Mouse (Mus musculus) embryonic facial prominence, embryonic 15.5 days (tissue): ENCODE data around the gene Ccz1. TPM values are rescaled to one million over a fixed set of nuclear protein-coding genes. Genes with fewer than 3 reads are reported as not detected.

Experiments
- ATAC-seq: fragments of 200-750 bp; cut with Nextera tagmentation; 2 replicates; pipeline ENCODE4 v1.8.0; 2017; ENCODE audit warnings: low read depth, moderate TSS enrichment; ENCODE audit not compliant: insufficient number of reproducible peaks, low FRiP score, low TSS enrichment
- H3K27ac ChIP-seq: fragments of 300-500 bp; sonication (generic); replicated peaks from 2 replicates; pipeline ENCODE4 v1.5.1; 2015; ENCODE audit warnings: mild to moderate bottlenecking, inconsistent platforms
- H3K27me3 ChIP-seq: fragments of 300-500 bp; sonication (generic); 2 replicates; pipeline ENCODE4 v1.6.1; 2015; ENCODE audit warnings: inconsistent platforms
- H3K36me3 ChIP-seq: fragments of 300-500 bp; sonication (generic); 2 replicates; pipeline ENCODE4 v1.6.1; 2015; ENCODE audit warnings: mild to moderate bottlenecking, inconsistent platforms
- H3K4me1 ChIP-seq: fragments of 300-500 bp; sonication (generic); 2 replicates; pipeline ENCODE4 v1.6.1; 2015; ENCODE audit warnings: inconsistent platforms
- H3K4me2 ChIP-seq: fragments of 300-500 bp; sonication (generic); replicated peaks from 2 replicates; pipeline ENCODE4 v1.6.1; 2015; ENCODE audit warnings: mild to moderate bottlenecking, inconsistent platforms
- H3K4me3 ChIP-seq: fragments of 300-500 bp; sonication (generic); replicated peaks from 2 replicates; pipeline ENCODE4 v1.5.1; 2015; ENCODE audit warnings: mild to moderate bottlenecking, inconsistent platforms
- H3K9ac ChIP-seq: fragments of 300-500 bp; sonication (generic); 2 replicates; pipeline ENCODE4 v1.6.1; 2015; ENCODE audit warnings: inconsistent platforms
- H3K9me3 ChIP-seq: fragments of 300-500 bp; sonication (generic); replicated peaks from 2 replicates; pipeline ENCODE4 v1.6.1; 2016; ENCODE audit warnings: inconsistent platforms
- WGBS: fragments of 180-500 bp; shearing (Covaris S2); methylation state at CpG from one replicate; pipeline ENCODE4 v1.1.7; 2015; 5-methylcytosine and 5-hydroxymethylcytosine counted together
- polyA plus RNA-seq: library from polyadenylated mRNA; unstranded; fragments of >200 nt; fragmentation: Nextera tagmentation; extraction: Ambion mirVana; gene quantifications from 2 replicates; pipeline ENCODE4 v1.2.1, GENCODE M21; 2015

Ccz1 gene
- polyA plus RNA-seq, 1 experiment from 2014 or later = 73.1 TPM

DNA sequence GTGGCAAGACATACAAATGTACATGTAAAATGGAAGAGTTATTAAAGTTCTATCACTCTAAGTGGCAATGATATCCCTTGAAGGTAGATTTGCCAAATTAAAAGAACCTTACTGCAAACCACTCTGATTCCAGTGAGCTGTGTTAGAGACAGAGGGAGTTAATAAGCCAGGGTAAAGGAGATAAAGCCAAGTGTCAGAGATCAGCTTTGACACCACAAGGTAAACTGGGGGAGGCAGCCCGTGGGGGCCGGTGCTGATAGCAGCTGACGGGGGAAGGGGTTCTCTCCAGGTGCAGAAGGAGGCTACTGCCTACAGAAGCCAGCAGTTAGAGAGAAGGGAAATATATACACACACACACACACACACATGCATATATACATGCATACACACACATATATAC, 42.0 kb downstream of the Ccz1 start:
- Histone ChIP-seq H3K9ac (no peak overlapping the region), H3K27me3 (no peaks in the 10 kb centered on the region), H3K4me3 (no peak overlapping the region), H3K4me1 (no peaks in the 10 kb centered on the region), H3K36me3 (no peaks in the 10 kb centered on the region), H3K9me3 (no peaks in the 10 kb centered on the region), H3K27ac (no peak overlapping the region), H3K4me2 (no peak overlapping the region)
- 61% methylated on average over 3 of the region's 3 CpGs for WGBS
- ATAC-seq = no peak

GRCm38 (mm10) chr5:143966671-143967070, 48.0 kb downstream of the Ccz1 start:
- no peak overlapping the region for H3K27ac ChIP-seq
- WGBS = 89% methylated on average over 12 of the region's 12 CpGs
- no peaks in the 10 kb centered on the region for H3K9me3 ChIP-seq
- H3K4me1 ChIP-seq = no peaks in the 10 kb centered on the region
- ATAC-seq = no peak
- H3K4me3 ChIP-seq = no peak overlapping the region
- H3K9ac ChIP-seq = no peak overlapping the region
- H3K36me3 ChIP-seq = no peaks in the 10 kb centered on the region
- no peak overlapping the region for H3K4me2 ChIP-seq
- no peaks in the 10 kb centered on the region for H3K27me3 ChIP-seq

DNA sequence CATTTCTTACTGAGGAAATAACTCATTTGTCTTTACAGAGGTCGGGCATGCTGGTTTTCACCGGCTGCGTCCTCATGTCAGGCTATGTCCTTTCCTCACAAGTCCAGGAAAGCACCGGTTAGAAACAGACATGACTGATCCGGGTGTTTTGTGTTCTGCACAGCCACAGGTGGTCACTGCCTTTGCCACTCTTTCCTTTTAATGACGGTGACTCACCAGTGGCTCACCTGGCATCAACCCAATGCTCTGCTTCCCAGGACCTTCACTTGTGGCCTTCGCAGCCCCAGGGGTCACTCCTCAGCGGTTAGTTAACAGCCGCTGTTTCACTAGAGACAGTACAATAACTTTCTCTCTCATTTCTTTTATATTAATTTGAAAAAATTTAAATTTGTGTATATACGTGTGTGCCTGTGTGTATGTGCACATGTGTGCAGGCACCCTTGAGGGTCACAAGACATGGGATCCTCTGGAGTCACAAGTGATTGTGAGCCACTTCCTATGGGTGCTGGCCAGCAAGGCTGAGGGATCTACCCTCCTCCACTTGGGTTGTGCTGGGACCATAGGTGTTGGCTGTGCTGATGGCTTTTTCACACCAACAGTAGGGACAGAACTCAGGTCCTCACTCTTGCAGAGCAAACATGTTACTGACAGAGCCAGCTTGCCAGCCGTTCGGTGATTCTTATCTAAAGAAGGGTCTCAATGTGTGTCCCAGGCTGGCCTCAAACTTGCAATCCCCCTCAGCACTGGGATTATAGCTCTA, 48.9 kb downstream of the Ccz1 start:
- Histone ChIP-seq H3K36me3 (no peaks in the 10 kb centered on the region), H3K27ac (no peak overlapping the region), H3K9me3 (no peaks in the 10 kb centered on the region), H3K27me3 (no peaks in the 10 kb centered on the region), H3K4me2 (no peak overlapping the region), H3K4me3 (no peak overlapping the region), H3K9ac (no peak overlapping the region), H3K4me1 (no peaks in the 10 kb centered on the region)
- 87% methylated on average over 12 of the region's 12 CpGs for WGBS
- ATAC-seq = no peak

GRCm38 (mm10) chr5:143961176-143961575, 53.5 kb downstream of the Ccz1 start:
- ATAC-seq = no peak
- H3K4me2 ChIP-seq = no peak overlapping the region
- no peaks in the 10 kb centered on the region for H3K36me3 ChIP-seq
- no peaks in the 10 kb centered on the region for H3K4me1 ChIP-seq
- 86% methylated on average over 7 of the region's 8 CpGs for WGBS
- no peak overlapping the region for H3K27ac ChIP-seq
- no peak overlapping the region for H3K9ac ChIP-seq
- no peak overlapping the region for H3K4me3 ChIP-seq
- no peaks in the 10 kb centered on the region for H3K27me3 ChIP-seq
- H3K9me3 ChIP-seq = no peaks in the 10 kb centered on the region

DNA sequence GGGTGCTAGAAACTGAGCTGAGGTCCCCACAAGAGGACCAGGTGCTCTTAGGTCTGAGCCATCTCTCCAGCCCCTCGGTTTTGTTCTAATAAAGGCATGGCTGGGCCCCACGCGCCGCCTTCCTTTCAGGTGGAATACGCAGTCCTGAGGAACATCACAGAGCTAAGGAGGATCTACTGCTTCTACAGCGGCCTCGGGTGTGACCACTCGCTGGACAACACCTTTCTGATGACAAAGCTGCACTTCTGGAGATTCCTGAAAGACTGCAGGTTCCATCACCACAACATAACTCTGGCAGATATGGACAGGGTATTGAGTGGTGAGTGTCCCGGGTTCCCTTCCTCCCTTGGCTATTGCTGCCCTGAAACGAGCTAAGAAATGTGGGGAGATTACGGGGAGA, 55.1 kb downstream of the Ccz1 start:
- Histone ChIP-seq H3K4me1 (no peaks in the 10 kb centered on the region), H3K4me2 (no peak overlapping the region), H3K9ac (no peak overlapping the region), H3K27me3 (no peaks in the 10 kb centered on the region), H3K9me3 (no peaks in the 10 kb centered on the region), H3K36me3 (no peaks in the 10 kb centered on the region), H3K27ac (no peak overlapping the region), H3K4me3 (no peak overlapping the region)
- 91% methylated on average over 11 of the region's 11 CpGs for WGBS
- no peak for ATAC-seq

GRCm38 (mm10) chr5:143957101-143957500, 57.6 kb downstream of the Ccz1 start:
- ATAC-seq = no peak
- no peaks in the 10 kb centered on the region for H3K4me1 ChIP-seq
- H3K9ac ChIP-seq = no peak overlapping the region
- no peak overlapping the region for H3K4me2 ChIP-seq
- no peaks in the 10 kb centered on the region for H3K9me3 ChIP-seq
- H3K27ac ChIP-seq = no peak overlapping the region
- no peaks in the 10 kb centered on the region for H3K36me3 ChIP-seq
- H3K27me3 ChIP-seq = no peaks in the 10 kb centered on the region
- WGBS = 92% methylated on average over 6 of the region's 6 CpGs
- no peak overlapping the region for H3K4me3 ChIP-seq

GRCm38 (mm10) chr5:143950016-143950415, 64.7 kb downstream of the Ccz1 start:
- Histone ChIP-seq H3K4me1 (no peaks in the 10 kb centered on the region), H3K4me3 (no peak overlapping the region), H3K9me3 (no peaks in the 10 kb centered on the region), H3K9ac (no peak overlapping the region), H3K27ac (no peak overlapping the region), H3K4me2 (no peak overlapping the region), H3K27me3 (no peaks in the 10 kb centered on the region), H3K36me3 (no peaks in the 10 kb centered on the region)
- WGBS = 43% methylated on average over 5 of the region's 5 CpGs
- no peak for ATAC-seq

DNA sequence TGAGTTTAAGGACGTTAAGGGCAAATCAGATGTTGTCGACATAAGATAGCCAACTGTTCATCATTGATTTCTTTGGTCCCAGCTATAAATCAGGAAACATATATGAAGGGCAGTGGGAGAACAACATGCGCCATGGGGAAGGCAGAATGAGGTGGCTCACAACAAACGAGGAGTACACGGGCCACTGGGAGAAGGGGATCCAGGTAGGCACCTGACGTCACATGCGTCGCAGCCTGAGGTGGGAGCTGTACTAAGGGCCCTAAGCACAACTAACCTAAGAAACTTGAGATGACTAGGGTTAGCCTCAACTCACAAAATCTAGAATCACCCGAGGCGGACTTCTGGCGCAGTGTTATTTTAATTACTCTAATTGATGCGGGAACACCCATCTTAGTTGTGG, 66.3 kb downstream of the Ccz1 start:
- Histone ChIP-seq H3K27ac (no peak overlapping the region), H3K4me2 (no peak overlapping the region), H3K4me1 (no peaks in the 10 kb centered on the region), H3K9me3 (no peaks in the 10 kb centered on the region), H3K9ac (no peak overlapping the region), H3K36me3 (no peaks in the 10 kb centered on the region), H3K4me3 (no peak overlapping the region), H3K27me3 (no peaks in the 10 kb centered on the region)
- ATAC-seq = no peak
- 83% methylated on average over 12 of the region's 12 CpGs for WGBS

DNA sequence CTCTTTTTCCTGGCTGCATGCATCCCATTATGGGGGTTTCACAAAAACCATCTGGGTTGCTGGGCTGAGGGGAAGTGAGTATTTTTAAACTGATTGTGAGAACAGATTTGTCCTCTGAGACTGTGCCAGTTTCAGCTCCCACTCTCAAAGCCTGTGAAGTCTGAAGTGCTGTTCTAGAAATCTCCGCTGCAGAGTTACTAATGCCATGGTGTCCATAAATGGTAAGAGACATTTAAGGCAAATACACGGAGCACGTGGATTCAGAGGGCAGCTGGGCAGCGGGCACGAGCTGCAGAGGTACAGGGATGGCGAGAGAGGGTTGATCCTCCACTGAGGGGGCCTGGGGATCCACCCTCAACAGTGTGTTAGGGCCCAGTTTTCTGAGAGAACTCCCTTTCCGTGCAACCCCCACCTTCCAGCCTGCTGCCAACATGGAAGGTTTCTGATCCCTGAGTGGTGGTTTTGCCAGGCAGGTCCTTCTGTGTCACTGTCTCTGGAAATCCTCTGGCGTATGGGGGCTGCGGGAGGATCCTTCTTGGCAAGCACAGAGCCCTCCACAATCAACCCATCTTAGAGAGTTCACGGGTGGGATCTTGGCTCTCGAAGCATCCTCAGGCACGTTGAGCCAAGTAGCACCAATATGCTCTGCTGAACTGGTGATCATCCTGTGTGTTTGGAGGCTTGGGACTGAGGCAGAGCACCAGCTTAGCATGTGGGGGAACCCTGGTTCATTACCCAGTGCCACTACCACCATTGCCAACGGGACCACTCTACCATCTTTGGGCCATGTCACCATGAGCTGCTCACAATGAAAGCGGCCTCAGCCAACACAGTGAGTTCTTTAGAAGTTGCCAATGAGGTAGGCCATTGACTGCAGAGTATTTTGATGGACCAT, 71.2 kb downstream of the Ccz1 start:
- no peak overlapping the region for H3K9ac ChIP-seq
- no peaks in the 10 kb centered on the region for H3K4me1 ChIP-seq
- no peak overlapping the region for H3K27ac ChIP-seq
- no peaks in the 10 kb centered on the region for H3K36me3 ChIP-seq
- no peaks in the 10 kb centered on the region for H3K9me3 ChIP-seq
- no peak for ATAC-seq
- H3K4me2 ChIP-seq = no peak overlapping the region
- WGBS = 84% methylated on average over 14 of the region's 14 CpGs
- no peaks in the 10 kb centered on the region for H3K27me3 ChIP-seq
- H3K4me3 ChIP-seq = no peak overlapping the region

DNA sequence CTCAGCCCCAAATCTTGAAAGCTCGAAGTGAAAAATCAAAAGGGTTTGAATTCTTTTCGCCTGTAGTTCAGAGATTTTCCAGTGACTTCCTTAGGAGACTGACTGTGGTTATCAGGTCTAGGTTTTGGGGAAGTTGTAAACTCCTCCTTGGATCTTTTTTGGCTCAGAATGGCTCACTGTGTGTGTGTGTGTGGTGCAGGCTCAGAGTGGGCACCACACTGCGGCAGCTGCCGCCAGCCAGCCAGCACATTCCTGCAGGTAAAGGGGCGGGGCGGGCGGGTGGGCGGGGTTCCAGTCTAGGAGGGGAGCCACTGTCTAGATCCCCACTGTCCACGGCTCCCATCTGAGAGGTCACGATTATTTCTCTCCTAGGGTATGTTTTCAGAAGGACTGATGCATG, 73.1 kb downstream of the Ccz1 start:
- no peaks in the 10 kb centered on the region for H3K36me3 ChIP-seq
- H3K27ac ChIP-seq = no peak overlapping the region
- H3K9ac ChIP-seq = no peak overlapping the region
- no peaks in the 10 kb centered on the region for H3K9me3 ChIP-seq
- H3K4me3 ChIP-seq = no peak overlapping the region
- 18% methylated on average over 10 of the region's 10 CpGs for WGBS
- no peak overlapping the region for H3K4me2 ChIP-seq
- no peaks in the 10 kb centered on the region for H3K27me3 ChIP-seq
- no peak for ATAC-seq
- no peaks in the 10 kb centered on the region for H3K4me1 ChIP-seq
